Mouse (Mus musculus): ENCODE data around the gene Yif1a.

- TF ChIP-seq POLR2A (IDR thresholded peaks at IDR 0.05; ENCODE audit: insufficient read length, low read depth): no peak
- no peak for TF ChIP-seq TCF12 (IDR thresholded peaks at IDR 0.05; ENCODE audit: insufficient read depth, poor library complexity, severe bottlenecking)
- no peak for TF ChIP-seq MYOD1 (IDR thresholded peaks at IDR 0.05; ENCODE audit: control insufficient read depth in 1 of 3, insufficient read length in 2 of 3, low read depth in 2 of 3)
- no peak for TF ChIP-seq POLR2AphosphoS2 (IDR thresholded peaks at IDR 0.05; ENCODE audit: insufficient read length, low read depth)
- TF ChIP-seq MAX (IDR thresholded peaks at IDR 0.05; ENCODE audit: low read depth): no peak
Observed at GRCm38 (mm10) chr19:5113783-5114182, 25.4 kb downstream of the Yif1a start.
